Mouse (Mus musculus) cerebellum, adult 11 months (tissue): ENCODE measurements at regions not wholly inside any gene's neighbourhood (a gene's known extent, or its start where the extent isn't known, plus 50 kb on each side); places are given as distances from the start of the nearest gene placed in this dataset.
A peak's percentile ranks its signal among the peaks of the same experiment; 100 is the strongest.

Experiments used
- DNase-seq: peaks from one replicate; pipeline ENCODE4 v3.0.0; 2022

DNA sequence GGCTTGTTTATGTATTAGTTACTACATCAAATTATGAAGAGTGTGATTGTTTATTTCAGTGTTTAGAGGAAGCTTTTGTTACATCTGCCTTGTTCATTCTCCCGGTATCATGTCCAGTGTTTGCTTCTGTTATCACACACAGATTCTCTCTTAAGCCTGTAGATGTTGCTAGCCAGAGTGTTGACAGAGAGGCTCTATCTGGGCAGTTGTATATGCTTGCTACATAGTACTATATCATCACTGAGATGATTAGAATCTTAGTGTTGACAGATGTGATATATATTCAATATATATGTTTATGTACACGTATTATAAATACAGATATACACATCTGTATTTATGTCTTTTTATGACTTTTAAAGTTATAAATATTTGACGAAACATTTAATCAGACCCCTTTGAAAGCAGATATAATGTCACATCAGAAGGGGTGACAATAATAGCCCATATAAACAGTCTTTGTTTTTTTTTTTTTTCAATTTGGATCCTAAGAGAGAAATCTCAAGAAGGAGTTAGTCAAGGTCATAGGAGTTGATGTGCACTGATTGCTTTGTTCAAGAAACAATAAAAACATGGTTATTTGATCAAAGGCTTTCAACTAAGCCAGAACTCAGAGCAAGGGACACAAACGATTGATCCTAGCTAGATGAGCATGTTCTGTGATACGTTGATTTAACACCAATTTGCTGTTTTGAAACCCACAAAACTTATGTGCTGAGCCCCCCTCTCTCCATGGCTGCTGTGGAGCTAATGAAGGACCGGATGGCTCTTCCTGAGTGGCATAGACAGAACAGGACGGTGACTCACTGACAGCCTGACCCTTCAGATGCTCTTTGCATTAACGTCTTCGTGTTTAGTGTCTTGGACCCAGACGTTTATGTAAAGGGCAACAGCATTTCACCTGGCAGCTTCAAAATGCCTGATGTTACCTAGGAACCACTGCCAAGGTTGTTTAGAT, 352.8 kb upstream of the Arglu1 start:
- DNase-seq = no peak

DNA sequence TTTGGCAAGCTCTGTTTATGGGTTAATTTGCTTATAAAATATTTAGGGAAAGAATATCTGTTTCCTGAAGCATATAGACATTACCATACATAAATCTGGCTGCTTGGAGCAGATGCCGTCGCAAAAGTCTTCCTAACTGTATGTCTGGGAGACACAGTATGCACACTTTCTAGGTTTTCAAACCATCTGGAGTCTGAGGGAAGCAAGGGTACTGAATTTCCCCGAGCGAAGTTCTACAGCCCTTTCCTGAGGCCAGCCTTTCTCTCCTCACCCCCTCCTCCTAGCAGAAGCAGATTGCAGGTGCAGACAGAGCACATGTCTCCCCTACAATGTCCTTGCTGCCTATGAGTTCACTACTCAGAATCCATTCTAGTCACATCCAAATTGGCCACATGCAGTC, 338.8 kb upstream of the Arglu1 start:
- no peak for DNase-seq

DNA sequence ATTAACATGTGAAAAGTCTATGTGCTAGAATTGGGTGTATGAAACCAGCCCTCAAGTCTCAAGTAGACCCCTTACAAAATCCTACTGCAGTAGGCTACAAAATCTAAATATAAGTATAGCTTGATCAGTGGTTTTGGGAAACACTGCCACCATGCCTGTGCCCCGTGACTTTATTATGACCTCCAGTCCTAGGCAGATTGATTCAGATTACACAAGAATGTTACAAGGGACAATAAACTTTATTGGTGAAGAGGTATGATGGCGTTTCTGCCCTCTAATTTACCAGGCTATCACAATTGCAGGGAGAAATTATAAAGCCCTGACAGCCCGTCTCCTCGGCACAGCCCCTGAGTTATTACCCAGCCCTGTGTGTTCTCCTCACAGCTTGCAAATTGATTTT, 337.4 kb upstream of the Arglu1 start:
- no peak for DNase-seq

DNA sequence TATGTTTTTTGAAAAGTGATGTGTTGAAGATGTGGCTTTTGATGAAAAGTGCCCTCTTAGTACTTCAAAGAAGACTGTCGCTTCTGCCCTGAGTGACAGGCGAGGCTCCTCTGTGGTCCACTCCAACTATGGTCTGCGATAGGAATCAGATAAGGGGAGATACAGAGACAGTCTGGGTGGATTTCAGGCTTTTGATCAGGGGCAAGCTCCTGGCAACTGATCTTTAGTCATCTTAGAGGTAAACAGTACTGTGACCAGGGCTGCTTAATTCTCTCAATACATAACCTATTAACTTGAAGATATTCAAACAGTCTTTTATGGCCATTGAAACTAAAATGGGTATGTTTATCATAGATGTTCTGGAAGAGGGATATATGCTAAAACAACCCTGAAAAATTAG, 335.6 kb upstream of the Arglu1 start:
- no peak for DNase-seq

DNA sequence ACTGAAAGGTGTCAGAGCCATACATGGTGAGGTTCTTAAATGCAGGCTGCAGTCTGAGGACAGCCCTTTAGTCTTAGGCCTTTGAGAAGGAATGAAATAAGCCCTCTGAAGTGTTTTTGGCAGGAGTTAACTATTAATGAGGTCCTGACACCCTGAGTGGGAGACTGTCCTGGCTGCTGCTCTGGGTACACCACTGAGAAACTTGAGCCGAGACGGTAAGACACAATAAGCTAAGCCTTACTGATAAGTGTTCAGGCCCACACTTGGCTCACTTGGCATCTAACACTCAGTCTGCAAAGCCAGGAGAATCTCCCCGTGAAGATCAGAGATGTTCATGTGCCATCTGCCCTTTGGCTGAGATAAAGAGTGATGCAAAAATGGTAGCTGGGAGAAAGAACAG, 335.1 kb upstream of the Arglu1 start:
- DNase-seq = no peak

DNA sequence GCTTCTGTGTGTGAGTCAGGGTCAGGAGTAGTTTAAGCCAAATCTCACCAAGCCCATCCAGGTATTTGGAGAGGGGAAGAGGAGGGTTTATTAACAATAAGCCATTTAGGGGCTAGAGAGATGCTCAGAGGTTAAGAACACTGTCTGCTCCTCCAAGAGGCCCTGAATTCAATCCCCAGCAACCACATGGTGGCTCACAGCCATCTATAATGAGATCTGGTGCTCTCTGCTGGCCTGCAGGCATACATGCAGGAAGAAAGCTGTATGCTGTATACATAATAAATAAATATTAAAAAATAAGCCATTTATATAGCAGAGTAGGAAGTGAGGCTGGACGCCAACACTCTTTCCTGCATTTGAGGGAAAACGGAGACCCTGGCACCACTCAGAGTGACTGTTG, 330.4 kb upstream of the Arglu1 start:
- no peak for DNase-seq

DNA sequence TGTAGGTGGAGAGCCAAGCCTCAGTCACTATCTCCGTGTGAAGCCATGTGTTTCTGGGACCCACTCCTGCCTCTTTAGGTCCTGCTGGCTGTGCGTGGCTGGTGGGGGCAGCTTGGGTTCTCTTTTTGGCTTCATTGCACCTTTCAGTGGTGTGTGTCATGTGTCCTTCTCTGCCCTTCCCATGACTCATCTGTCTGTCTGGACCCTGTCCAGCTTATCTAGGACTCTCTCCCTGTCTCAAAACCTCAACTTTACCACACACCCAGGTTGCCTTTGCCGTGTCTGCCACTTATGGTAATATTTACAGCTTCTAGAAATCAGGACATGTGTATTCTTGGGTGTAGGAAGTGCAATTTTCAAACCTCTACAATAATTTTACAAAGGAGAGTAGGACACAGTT, 329.9 kb upstream of the Arglu1 start:
- DNase-seq = no peak

DNA sequence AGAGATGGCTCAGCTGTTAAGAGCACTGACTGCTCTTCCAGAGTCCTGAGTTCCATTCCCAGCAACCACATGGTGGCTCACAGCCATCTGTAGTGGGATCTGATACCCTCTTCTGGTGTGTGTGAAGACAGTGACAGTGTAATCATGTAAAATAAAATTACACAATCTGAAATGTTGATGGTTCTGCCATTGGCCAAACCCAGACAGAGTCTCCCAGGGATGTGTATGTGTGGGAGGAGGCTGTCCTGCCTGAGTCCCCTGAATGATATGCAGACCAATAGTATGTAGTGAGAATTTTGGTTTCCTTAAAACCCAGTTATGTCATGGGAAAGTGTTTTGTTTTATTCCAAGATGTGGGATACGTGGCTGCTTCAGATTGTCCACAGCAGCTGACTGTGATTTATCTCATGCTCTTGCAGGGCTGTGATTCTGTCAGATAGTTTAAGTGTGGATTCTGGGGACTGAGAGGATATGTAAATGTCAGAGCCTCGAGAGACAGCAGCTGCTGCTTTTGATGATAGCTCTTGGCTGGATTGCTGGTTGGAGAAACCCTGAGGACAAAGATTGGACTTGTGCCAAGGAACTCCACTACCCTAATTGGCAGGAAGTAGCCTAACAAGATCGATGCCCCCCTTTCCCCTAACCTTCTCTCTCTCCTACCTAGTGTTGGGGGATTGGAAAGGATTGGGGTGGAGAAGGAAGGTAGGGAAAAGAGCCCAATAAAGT, 321.6 kb upstream of the Arglu1 start:
- DNase-seq = no peak

DNA sequence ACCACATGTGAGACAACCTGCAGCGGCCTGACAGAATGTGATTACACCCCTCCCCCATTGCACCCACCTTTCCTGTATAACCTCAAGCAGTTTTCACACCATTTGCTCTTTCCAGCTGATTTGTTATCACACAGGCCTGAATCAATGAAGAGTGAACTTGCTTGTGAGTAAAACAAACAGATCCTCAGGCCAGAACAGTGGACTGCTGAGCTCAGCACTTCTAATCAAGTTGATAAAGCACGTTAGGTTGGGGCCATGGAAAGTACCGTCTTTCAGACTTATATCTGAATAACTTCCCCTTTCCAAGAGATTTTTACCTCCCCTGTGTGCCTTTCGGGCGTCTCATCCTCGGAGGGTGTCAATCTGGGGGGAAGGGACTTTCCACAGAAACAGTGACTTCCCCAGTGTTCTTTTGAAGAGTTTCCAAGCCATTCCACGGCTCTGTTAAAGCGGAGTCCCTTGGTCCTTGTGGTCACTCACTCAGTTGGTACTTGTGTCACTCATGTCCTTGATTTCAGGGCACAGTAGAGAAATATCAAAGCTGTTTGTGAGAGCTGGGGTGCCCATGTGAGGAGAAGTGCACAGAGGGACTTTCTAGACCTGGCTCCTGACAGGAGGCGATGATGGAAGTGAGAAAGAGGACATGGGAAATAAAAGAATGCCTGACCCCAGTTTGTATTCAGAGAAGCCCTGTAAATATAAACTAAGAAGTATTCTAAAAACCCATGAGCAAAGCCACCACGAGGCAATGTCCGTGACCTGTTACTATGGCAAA, 317.9 kb upstream of the Arglu1 start:
- DNase-seq = no peak

DNA sequence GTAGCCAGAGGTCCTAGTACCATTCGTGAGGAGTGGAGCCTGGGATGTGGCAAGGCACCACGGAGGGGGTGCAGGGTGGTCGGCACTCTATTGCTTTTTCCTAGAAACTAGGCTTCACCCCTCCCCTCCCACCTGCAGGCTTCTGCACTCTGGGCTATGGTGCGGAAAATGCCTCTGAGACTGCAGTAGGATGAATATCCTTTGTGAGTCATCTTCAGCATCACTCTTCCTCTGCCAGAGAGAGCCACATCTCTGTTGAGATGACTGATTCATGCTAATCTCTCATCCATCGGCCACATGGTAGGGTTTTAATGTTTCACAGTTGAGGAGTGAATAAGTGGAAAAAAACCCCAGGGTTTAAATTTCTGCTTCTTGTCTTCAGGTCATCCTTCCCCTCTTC, 309.6 kb upstream of the Arglu1 start:
- DNase-seq = no peak

DNA sequence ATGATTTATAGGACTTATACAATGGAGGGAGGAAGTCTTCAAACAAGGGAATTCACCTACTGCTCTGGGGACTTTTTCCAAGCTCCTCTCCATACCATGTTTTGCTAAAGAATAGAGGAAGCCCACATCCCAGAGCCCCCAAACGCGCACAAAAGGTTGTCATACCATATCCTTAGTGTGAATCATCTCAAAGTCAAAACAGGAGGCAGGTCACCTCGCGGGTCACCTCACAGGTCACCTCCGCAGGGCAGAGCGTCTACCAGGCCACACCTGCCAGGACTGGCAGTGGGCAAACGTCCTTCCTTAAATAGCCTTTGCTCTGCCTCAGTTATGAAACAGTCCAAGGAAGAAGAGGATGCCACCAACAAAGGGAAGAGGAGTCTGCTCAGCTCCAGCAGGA, 307.3 kb upstream of the Arglu1 start:
- DNase-seq = no peak

DNA sequence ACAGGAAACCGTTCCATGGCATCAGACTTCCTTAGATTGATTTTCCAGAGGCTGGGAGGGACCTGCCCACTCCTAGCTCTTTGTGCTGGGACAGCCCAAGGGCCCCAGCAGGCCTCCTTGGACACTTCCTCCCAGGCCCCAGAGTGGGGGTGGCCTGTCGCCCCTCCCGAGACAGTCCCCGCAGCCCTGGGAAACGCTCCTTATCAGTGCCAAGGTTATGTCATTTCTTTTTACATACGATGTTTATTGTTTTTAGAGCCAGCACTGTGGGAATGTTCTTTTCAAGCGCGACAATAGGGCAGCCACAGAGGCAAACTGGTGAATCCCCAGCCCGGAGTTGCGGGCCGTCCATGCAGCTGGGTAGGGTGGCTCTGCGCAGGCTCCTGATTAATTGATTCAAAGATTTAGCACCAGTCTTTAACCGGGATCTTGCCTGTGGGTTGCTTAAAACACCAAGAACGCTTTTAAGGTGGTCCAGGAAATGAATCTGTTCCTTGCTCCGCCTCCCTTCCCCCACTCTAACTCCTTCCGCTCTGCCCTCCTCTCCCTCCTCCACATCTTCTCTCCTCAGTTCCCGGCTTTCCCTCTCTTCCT, 304.4 kb upstream of the Arglu1 start:
- no peak for DNase-seq

DNA sequence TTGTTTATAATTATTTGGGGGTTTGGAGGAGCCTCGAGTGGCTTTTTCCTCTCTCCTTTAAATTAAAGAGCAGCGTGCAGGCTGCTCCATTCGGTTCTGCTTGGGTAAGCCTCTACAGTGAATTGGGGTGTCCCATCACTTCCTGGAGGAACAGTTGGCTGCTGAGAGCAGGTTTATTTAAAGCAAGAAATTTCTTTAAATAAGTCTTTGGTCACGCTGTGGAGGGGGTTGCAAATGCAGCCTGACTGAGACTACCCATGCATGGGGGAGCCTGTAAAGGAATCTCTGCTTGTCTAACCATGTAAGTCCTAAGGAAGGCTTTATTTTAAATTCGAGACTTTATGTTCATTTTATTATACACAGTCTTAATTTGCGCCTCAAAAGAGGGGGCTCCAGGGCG, 303.7 kb upstream of the Arglu1 start:
- no peak for DNase-seq

DNA sequence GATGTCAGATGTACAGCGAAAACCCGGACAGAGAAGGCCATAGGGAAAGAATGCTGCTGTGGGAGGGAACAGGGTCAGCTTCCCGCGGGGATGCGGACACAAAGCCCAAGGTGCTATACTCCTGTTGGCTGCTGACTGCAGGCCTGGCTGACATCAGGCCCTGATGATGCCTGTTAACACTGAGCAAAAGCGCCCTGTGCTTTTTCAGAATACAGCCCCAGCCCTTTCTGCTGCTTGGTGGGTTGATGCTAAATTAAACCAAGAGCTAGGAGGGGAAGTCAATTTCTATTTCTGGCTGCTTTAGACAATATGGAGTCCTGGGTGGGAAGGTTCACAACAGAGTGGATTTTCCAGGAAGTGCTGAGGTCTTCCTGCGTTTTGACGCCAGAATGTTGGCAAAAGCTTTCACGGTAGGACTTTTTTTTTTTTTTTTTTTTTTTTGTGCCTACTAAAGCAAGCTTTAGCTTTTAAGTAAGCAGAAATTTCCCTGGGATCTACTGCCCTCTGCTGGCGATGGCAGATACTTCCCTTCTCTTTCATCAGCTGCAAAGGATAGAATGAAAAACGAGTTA, 302.2 kb upstream of the Arglu1 start:
- DNase-seq = peak; percentile 23

DNA sequence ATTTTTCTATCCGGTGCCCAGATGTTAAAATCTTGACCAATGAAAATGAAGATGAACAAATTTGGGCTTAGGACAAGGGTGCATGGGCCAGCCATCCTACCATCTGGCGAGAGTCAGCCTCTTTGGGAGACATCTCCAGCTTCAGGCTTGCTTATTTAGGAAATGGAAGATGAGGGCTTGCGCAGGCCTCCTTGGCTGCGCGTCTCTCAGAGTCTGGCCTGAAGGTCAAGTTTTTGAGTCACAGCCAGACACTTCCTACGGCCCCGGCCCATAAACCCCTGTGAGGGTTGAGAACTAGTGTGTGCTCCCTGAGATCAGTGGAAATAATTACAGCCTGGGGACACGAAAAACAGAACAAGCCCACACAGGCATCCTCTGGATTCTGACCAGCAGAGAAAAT, 300.7 kb upstream of the Arglu1 start:
- no peak for DNase-seq

DNA sequence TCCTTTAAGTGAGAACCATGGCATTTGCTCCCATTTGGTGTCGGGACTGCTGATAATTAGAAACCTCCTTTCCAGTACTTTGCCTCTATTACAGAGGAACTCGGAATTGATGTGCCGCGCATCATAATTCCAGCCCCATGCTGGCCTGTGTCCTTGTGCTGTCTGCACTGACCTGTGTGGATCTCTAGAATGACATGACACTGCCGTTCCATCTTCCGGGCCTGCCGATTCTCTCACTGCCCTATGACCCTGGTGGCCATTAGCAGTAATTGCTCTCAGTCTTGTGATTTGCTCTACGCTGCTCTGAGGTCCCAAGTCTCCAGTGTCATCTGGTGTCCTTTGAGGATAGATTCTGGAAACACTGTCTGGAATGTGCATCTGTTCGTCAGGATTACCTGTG, 295.7 kb upstream of the Arglu1 start:
- no peak for DNase-seq

DNA sequence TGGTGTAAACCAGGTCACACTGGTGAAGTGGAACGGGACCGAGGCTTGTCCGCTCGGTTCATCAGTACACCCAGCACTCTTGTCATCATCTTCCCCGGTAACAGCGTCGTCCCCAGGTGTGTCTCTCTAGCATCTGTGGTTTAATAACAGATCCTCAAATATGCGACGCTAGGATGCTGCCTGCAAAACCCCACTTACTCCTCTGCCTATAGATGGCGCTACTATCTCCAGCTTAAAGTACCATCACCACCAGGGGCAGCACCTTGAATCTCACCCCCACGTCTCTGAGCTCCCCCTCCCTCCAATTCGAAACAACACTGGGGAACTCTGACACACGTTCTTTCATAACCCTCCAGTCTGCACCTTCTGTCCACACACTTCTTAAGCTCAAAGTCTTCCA, 295.1 kb upstream of the Arglu1 start:
- no peak for DNase-seq

DNA sequence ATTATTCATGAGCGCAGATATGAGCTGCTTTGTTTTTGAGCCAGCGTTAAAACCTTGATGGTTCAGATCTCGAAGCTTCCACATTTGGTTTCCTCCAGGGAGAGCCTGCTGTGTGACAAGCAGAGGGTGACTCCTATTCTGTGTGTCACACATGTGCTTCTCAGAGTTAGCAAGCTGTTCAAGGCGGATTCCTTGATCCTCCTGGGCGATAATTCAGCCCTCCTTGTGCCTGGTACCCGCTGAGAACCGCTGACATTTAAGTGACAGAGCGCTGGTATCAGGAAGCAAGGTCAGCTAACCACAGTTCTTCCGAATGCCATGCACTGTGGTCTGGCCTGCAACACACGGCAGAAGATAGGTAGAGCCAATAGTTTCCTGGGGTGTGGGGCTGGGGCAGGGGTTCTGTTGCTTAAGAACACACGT, 294.5 kb upstream of the Arglu1 start:
- no peak for DNase-seq

DNA sequence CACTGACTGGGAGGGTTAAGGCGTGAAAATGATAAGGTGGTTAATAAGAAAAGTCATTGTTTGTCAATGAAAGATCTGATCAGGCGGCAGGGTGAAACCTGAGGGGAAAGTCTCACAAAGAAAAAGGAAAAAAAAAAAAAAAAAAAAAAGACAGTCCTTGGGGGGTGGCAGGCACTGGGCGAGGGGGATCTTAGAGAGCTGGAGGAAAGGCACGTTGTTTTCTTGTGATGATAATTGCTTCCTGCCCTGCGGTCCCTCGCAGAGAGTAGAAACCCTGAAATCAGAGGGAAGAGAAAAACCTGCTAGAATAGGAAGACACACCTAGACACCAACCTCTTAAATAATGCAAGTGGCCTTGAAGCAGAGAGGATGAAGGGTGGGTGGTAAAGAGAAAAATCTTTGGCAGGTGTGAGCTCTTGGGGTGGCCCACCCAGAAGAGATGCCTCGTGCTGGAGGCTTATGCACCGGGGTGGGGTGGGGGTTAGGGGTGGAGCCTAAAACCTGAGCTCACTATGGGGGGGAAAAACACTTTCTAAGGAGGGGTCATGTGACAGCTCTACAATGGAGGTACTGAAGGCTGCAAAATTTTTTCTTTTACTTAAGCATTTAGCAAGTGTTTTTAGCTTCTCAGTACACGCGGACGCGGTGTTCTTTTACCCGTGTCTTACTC, 294.0 kb upstream of the Arglu1 start:
- DNase-seq = no peak

DNA sequence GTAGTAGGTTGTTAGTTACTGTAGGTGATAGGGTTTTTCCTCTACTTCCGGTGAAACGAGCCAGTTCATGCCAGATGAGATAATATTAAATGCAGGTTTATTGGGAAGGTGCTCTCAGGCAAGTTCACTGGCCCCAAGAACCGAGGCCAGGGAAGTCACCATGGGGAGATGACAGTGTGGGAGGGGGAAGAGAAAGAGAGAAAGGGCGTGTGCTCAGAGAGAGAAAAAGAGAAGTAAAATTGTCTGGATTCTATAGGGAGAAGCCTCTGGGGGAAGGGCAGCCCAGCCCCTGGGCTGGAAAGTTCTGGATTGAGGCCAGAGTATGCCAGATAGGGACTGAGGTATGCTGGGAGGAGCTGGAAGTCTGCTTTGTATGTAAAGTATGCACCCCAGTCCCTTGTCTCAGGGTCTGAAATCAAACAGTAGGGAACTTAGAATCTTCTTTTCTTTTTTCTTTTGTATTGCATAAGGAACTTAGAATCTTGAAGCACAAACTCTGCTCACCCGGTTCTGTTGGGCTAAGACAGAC, 292.9 kb upstream of the Arglu1 start:
- no peak for DNase-seq

DNA sequence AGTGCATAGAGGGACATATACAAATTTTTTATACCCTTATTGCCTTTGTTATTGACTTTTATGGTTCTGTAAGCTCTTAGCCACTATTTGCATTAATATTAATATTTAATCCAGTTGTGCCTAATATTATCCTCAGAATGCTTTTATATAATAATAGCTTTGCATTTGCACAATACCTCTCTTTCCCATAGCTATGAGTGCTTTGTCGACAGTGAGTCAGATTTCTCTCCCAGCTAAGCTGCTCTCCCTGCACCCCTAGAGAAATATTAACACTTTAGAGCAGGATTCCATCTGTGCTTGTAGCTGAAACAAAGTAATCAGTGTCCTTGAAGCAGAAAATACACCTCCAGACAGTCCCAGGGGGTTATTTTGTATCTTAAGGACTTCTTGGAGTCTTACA, 288.6 kb upstream of the Arglu1 start:
- no peak for DNase-seq

DNA sequence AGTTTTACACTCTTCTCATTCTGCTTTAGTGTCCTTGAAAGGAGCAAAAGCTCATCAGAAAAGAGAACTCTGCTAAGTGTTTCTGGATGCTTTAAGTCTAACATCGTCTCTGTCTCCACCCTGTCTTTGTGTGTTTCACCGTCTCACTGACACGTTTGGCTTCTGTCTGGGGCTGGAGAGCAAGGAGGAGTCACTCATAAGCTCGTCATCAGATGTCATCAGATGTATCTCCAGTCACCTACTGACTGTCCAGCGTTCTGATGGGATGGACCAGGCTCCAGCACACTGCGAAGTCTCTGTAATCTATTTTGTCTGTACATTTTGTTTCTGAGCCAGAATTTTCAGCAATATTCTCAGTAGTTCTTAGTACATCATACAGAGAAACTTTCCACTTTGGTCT, 283.4 kb upstream of the Arglu1 start:
- DNase-seq = no peak
